Mouse (Mus musculus): Measurements from ENCODE around the gene Smim13. TPM values are rescaled to one million over a fixed set of nuclear protein-coding genes. Genes with fewer than 3 reads are reported as not detected.
A peak's percentile ranks its signal among the peaks of the same experiment; 100 is the strongest.

Smim13 gene
- total RNA-seq, 2 experiments from 2014 or later, result 140 to 147 TPM

- DNase-seq (ENCODE audit: low spot score in 2 of 2), result peak; percentile 51 to 86
Measured at GRCm38 (mm10) chr13:41283256-41283655, 33.6 kb downstream of the Smim13 start.

DNA sequence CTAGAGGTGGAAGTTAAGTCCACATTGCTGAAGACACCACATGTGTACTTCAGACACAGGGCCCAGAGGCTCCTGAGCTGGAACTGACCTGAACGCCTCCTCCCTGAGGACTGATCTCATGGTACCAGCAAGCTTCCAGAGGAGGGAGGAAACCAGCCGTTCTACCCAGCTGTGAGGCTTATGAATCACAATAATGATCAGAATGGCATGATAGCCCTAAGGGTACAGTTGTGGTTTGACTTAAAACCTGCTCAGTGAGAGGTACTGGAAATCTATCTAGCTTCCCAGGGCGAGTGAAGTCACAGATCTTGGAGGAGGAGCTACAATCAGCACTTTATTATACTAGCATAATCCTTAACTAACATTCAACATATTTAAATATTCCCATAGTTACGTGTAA, 35.8 kb downstream of the Smim13 start:
- no peak for DNase-seq (ENCODE audit: low spot score in 2 of 2)

GRCm38 (mm10) chr13:41286285-41286684, 36.6 kb downstream of the Smim13 start:
- no peak for DNase-seq (ENCODE audit: low spot score in 2 of 2)

- DNase-seq (ENCODE audit: low spot score in 2 of 2), result no peak
Measured at GRCm38 (mm10) chr13:41291466-41291974, 41.9 kb downstream of the Smim13 start.

DNA sequence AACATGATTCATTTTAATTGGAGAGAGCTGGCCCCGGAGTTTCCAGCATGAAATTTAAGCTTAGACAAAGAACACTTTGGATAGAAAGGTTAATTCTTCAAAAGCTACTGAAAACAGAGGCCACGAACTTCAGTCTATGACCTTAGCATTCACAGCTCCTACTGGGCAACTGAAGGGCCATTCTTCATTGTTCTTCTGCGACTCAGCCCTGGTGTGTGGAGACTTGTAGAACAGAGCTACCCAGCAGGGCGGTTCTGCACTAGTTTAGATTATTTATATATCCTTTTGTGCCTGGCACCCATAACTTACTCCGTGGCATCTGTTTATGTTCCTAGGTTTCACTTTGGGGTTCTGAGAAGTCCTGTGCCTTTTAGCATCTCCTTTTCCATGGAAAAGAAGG, 44.0 kb downstream of the Smim13 start:
- DNase-seq (ENCODE audit: low spot score in 2 of 2), result no peak

- no peak for DNase-seq (ENCODE audit: low spot score in 2 of 2)
Measured at GRCm38 (mm10) chr13:41295886-41296285, 46.2 kb downstream of the Smim13 start.

DNA sequence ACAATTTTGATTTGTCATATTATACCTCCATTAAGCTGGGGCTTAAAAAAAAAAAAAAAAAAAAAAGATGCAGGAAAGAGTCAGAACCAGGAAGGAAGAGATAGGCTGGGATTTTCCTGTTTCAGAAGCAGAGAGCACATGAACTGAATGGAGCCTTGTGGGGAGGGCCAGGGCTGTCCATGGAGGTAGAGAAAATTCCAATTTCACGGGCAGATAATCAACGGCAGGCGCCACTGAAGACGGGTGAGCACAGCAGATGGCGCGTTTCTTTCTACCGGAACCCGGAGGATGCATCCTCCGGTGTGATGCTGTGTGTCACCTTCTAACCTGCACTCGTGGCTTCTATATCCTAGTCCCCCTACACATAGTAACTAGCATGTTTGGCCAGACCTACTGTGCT, 46.8 kb downstream of the Smim13 start:
- DNase-seq (ENCODE audit: low spot score in 2 of 2), result no peak

- no peak for DNase-seq (ENCODE audit: low spot score in 2 of 2)
Measured at GRCm38 (mm10) chr13:41298533-41298932, 48.9 kb downstream of the Smim13 start.

DNA sequence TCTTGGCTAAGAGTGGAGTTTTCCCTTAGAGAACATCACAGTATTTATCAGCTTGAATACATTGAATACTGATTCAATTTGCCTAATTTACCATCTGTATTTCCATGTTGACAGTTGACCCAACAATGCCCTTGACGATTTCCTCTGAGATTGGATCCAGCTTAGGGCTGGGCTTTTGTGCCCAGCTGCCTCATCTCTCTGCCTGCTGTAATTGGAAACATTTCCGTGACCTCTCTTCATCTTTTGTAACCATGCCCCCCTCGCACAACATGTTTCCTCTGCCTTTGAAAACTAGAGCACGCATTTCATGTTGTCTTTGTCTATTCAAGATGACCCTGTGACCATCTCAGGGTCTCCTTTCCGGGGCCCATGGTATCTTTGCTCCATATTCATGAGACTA, 49.4 kb downstream of the Smim13 start:
- no peak for DNase-seq (ENCODE audit: low spot score in 2 of 2)

- no peak for DNase-seq (ENCODE audit: low spot score in 2 of 2)
Measured at GRCm38 (mm10) chr13:41300037-41300436, 50.4 kb downstream of the Smim13 start.

DNA sequence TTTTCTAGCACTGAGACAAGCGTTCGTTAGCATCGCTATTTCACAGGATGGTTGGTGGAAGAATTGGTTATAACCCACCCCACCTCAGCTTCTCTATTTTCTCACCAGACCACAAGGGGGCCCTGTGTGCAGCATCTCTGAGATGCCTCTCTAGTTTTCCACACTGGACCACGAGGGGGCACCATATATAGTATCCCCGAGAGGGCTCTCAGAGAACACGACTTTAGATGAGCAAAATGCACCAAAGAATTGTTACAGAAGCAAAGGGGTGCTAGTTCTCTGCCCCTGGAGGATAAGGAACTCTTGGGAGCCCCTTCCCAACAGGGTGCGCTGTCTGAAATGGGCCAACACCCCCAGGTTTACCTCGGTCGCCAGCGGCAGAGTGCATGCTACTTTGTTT, 53.1 kb downstream of the Smim13 start:
- peak; percentile 43 to 88 for DNase-seq (ENCODE audit: low spot score in 2 of 2)

GRCm38 (mm10) chr13:41320749-41321148, 71.1 kb downstream of the Smim13 start:
- DNase-seq (ENCODE audit: low spot score in 2 of 2), result no peak

- DNase-seq (ENCODE audit: low spot score in 2 of 2), result no peak
Measured at GRCm38 (mm10) chr13:41321433-41321832, 71.8 kb downstream of the Smim13 start.

GRCm38 (mm10) chr13:41324631-41325030, 75.0 kb downstream of the Smim13 start:
- DNase-seq (ENCODE audit: low spot score in 2 of 2), result no peak

DNA sequence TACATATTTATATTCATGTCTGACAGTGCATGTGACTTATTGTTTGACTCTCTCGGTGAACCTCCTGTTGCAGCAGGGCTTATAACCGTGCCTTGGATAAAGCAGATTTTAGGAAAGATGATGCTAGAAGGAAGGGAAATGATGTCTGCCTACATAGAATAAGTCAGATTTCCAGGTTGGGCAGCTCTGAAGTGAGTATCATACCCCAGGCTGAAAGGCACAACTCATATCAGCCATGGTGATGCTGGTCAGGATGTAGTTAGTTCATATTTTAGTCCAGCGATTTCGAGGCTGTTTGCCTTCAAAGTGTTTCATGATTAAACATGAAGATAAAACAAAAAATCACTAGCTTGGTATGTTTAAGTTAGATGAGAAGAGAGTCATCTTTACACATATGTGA, 75.7 kb downstream of the Smim13 start:
- no peak for DNase-seq (ENCODE audit: low spot score in 2 of 2)

- DNase-seq (ENCODE audit: low spot score in 2 of 2), result no peak
Measured at GRCm38 (mm10) chr13:41326134-41326533, 76.5 kb downstream of the Smim13 start.

Other genes starting within 250 kb of the Smim13 start
- gene Pak1ip1, start 248.8 kb upstream of the Smim13 start, total RNA-seq (2021), result 10 to 100 TPM; 40.6 to 41.1 TPM
- 10 to 100 TPM; 52.2 to 56.1 TPM for gene Tmem14c, start 233.6 kb upstream of the Smim13 start, total RNA-seq (2021)
- 1 to 10 TPM; 1.0 to 1.3 TPM for gene Mak, start 170.1 kb upstream of the Smim13 start, total RNA-seq (2021)
- gene Gcm2, start 138.8 kb upstream of the Smim13 start, total RNA-seq (2021), result not detected
- under 1 TPM in 1 of 2 experiments, not detected in 1; 0.48 TPM for gene Sycp2l, start 135.5 kb upstream of the Smim13 start, total RNA-seq (2021)
- gene Elovl2, start 29.4 kb upstream of the Smim13 start, total RNA-seq (2021), result 10 to 100 TPM; 16.1 to 16.4 TPM
- gene Gm17364, start 24.1 kb downstream of the Smim13 start, total RNA-seq (2021), result not detected
- 10 to 100 TPM; 12.6 to 12.9 TPM for gene Nedd9, start 237.5 kb downstream of the Smim13 start, total RNA-seq (2021)